Mouse (Mus musculus) adrenal gland (tissue): ENCODE results near the gene Gm10799.
"Not testable (repeated sequence)": the region's sequence is repeated elsewhere in the genome, so short reads cannot be mapped to it uniquely, and the experiment has no call there.

Source experiments
- intact Hi-C: fragments of 180-260 bp; cut with DNase I; formaldehyde crosslinking; loops from one replicate; pipeline ENCODE4 v1.15.1; 2025
- long read RNA-seq, 2 experiments: library from polyadenylated mRNA; unstranded; transcript quantifications; one replicate each; pipeline ENCODE4 v2.0.0; 2020; ENCODE audit warnings: borderline replicate concordance in 1 of 2; ENCODE audit not compliant: insufficient replicate concordance in 1 of 2

The Gm10799 gene
- long read RNA-seq, experiment 1, result 0 reads
- long read RNA-seq, experiment 2, result 0 reads

DNA sequence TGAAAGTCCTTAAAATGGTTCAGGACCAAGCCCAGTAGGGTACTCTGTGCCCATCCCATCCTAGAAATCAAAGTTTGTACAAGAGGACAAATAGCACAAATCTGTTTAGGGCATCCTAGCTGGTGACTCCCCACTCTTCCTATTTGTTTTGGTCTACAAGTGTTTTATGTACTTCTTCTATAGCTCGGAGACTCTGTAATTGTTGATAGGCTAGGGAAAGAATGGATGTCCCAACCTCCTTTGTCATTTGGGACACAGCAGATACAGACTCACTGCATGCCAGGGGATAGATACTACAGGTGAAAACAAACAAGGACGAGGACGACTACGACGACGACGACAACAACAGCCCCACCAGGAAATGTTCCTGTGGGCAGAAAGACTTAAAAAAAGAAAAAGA, at the start of gene Gm10799:
Gm10799 (minus strand) TSS at position 101 of the 400 bp plus-strand sequence.
- intact Hi-C loops, result not testable (repeated sequence)

DNA sequence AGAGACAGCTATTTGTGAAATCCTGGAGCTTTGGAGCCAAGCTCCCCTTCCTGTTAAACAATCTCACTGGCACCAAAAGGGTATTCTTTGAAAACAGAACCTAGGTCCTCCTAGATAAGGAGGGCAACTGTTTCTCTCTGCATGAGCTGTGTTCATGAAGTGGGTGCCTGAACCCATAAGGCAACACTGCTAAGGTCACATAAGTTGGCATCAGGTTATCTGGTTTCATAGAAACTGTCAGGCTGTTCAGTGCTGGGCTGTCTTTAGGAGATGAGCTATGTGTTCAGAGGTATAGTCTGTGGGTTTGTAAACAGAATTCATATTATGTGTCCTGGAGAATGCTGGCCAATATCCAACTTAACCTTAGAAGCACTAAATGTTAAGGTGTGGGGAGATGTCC, 48.8 kb upstream of the Gm10799 start:
- intact Hi-C loops, result not testable (repeated sequence)

DNA sequence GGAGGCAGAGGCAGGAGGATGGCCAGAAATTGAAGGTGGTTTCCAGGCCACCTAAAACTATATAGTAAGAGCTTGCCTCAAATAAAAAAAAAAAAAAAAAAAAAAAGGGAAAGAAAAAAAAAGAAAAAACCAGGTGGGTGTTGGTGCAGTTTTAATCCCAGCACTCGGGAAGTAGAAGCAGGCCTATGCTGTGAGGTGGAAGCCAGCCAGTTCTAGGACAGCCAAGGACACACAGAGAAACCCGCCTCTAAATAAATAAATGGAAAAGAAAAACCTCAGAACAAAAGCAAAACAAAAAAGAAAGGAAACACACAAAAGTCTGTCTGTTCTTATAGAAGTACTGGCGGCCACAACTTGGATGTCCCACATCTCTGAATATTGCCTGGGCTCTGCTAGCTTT, 46.5 kb upstream of the Gm10799 start:
- intact Hi-C loops, result no loop called here

DNA sequence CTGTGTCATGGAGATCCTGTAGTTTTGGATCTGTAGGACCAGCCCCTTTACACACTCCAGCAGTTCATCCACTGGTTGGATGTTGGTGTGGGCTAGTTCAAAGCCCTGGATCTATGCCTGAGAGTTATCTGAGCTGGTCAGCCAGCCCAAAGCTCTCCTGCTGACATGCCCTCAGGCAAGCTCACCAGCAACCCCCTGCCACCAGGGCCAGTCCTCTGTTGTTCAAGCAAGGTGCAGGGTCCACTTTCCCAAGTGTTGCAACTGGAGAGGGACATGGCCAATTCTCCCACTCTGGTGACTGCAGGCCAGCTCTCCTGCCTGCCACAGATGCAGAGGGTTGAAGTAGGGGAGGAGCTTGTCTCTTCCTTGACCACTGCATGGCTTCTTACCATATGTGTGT, 45.2 kb upstream of the Gm10799 start:
- intact Hi-C loops, result not testable (repeated sequence)

DNA sequence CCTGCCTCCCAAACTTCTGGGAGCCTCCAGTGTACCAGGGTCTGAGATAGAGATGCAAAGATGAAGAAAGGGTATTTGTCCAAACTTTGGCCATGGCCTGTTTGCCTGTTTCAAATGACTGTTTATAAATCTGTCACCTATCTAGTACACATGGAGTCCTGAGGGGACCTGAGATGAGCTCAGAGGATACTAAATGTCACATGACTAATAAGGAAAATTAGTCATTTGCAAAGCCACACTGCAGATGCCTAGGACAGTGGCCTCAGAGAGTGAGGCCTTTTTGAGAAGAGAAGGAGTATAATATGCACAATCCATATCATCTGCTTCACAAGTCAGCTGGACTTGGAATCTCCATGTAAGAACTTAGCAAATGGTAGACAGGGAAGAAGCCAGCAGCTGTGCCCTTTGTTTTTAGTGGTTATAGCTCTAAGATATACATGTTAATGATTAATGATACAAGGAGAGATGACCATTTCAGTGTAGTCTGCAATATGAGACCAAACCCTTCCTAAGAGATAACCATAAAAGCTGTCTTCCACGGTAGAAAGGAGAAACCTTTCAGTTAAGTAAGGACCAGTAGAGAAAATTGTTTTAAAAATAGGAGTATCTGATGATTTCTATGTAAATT, 42.9 kb upstream of the Gm10799 start:
- intact Hi-C loops, result not testable (repeated sequence)

DNA sequence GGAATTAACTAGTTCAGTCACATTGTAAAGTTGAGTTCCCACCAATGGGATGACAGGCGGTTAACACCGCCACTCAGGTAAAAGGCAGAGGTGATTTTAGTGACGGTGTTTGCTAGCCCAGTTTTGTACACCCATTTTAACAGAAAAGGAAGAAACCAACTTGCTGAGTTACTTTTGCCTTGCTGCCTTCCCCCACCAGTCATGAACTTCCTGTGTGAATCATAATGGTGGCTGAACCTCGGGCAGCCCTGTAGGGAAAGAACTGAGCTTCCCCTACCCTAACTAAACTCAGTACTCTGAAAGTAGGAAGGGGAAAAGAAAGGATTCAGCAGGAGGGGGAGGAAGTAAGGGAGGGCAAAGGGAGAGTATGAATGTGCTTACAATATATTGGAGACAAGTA, 41.7 kb upstream of the Gm10799 start:
- intact Hi-C loops, result no loop called here

DNA sequence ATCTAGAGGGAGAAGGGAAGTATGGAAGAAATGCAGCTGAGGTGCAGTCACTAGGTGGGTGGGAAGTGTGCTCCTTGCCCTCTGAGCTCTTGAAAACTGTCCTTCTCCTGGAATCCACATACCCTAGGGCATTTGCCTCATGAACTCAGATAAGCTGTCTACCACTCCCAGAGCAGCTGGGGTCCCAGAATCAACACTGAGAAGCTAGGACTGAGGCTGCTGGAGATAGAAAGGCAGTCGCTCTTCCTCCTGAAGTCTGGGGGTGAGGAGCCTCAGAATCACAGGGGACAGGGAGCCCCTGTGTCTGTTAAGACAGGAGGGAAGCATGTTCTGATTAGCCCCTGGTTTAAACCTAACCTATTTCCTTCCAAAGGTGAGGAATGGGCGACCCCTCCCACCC, 41.2 kb upstream of the Gm10799 start:
- intact Hi-C loops, result no loop called here

DNA sequence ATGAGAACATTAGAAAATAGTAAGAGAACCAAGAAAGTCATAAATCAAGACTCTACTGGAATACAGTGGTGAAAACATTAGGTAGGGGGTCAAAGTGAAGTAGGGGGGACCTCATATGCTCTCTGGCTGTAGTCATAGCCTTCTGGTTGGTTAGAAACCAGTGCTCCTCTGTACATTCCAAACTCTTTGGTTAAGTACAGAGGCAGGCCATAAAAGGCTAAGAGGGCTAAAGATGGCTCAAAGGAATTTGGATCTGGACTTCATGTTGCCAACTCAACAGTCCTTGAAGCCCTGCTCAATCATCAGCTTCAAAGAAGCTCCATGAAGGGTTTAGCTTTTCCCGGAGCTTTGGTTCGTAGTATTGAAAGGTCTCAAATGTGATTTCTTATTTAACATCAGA, 40.7 kb upstream of the Gm10799 start:
- intact Hi-C loops, result not testable (repeated sequence)

DNA sequence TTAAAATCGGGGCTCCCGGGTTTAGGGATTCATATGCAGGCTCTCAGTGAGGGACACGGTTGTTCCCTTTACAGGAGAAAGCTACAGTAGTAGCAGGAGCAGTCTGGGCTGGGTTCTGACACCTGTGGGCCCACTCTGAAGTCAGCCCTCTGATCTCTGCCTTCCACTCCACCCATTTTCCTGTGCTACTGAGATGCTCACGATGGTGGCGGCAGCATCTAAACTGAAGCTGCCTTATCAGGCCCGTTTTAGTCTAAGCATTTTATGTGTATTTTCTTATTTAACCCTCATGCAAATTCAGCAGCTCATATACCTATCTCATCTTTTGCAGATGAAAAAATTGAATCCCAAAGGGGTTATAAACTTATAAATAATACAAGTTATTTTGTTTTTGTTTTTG, 36.5 kb upstream of the Gm10799 start:
- intact Hi-C loops, result no loop called here

DNA sequence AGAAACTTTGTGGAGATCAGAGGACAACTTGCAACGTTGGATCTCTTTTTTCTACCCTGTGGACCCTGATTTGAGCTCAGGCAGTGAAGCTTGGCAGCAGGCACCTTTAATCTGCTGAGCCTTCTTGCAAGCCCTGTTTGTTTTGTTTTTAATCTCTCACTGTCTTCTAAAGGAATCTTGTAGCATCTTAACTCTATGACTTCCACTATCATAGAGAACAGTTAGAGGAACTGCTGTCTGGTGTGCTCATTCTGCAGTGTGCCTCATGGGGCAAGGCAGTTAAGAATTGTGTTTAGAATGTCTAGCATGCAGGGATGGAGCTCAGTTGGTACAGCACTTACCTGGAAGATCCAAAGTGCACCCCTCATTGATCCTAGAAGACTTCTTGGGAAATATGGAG, 31.6 kb upstream of the Gm10799 start:
- intact Hi-C loops, result no loop called here

DNA sequence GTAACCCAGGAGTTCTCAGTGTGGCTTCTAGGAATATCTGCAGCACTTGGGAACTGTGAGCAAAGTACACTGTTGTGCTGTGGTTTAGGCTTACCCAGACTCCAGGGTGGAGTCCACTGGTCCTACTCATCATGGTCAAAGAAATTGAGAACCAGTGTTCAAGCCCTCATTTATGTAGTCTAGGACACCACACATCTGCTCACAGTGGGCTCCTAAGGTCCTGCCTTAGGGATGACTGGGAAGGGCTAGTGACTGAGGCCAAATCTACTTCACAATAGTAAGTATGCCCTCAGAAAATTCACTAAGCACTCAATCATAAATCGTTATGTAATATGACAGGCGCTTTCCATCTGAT, 30.9 kb upstream of the Gm10799 start:
- intact Hi-C loops, result no loop called here

DNA sequence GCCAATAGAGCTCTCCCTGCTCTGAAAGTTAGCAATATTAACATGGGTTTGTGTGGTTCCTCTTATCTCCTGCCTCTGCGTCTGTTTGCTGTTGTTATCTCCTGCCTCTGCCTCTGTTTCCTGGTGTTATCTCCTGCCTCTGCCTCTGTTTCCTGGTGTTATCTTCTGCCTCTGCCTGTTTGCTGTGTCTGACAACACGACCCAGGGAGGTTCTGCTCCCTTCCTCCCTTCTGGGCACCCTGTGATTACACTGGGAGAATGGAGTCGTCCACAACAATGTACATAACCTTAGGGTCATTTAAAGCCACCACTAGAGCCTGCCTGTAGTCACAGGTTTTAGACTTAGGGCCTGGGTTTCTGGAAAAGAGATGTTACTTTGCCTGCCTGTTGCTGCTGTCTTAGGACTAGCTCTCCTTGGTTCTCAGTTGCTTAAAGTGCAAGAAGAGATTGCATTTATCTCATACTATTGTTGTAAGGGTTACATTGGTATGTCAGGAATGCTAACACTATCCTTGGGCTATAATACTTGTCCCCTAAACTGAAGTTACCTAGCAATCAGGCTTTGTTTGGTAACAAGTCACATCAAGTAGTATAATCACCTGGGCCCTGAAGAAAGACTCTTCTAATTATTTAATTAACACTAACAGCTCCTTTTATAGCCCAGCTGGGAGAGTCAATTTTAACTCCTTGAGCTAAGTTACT, 30.3 kb upstream of the Gm10799 start:
- intact Hi-C loops, result no loop called here

DNA sequence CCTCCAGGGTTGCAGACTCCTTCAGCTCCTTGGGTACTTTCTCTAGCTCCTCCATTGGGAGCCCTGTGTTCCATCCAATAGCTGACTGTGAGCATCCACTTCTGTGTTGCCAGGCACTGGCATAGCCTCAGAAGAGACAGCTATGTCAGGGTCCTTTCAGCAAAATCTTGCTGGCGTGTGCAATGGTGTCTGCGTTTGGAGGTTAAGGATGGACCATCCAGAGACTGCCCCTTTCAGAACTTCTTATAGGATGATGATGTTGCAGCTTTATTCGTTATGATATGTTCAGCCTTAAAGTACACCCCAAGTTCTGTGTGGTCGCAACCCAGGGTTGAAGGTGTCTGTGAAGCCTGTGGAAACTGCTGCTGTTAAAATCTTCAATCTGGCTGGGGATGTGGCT, 29.0 kb upstream of the Gm10799 start:
- intact Hi-C loops, result not testable (repeated sequence)

DNA sequence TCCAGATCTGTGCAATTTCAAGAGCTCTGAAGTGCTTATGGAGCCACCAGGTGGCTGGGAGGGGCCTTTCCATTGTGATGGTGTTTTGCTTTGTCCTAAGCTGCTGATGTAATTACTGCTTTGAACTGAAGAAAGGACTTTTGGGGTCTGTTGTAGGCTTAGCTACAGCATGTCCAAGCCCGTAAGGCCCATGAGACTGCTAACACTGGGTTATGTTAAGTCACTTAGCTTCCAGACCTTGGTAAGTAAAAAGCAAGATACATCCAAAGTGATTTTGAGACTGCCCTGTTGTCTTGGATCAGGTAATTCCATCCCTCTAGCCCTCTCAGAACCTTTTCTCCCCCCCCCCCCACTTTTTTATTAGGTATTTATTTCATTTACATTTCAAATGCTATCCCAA, 28.4 kb upstream of the Gm10799 start:
- intact Hi-C loops, result not testable (repeated sequence)

DNA sequence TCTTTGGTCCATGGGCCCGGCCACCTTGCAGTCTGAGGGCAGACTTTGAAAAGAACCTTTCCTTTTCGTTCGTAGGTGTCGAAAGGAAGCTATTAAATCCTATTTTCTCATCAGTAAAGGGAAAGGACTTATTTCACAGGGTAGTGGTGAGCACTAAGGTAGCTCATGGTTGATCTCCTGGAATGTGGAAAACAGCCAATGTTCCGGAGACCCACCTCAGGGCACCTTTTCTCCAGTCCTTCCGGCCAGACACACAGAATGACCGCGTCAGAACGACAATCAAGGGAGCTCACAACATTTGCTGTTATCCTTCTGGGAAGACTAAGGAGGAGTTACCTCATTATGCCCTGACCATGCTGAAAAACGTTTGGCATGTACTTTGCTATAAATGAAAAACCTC, 27.9 kb upstream of the Gm10799 start:
- intact Hi-C loops, result no loop called here

DNA sequence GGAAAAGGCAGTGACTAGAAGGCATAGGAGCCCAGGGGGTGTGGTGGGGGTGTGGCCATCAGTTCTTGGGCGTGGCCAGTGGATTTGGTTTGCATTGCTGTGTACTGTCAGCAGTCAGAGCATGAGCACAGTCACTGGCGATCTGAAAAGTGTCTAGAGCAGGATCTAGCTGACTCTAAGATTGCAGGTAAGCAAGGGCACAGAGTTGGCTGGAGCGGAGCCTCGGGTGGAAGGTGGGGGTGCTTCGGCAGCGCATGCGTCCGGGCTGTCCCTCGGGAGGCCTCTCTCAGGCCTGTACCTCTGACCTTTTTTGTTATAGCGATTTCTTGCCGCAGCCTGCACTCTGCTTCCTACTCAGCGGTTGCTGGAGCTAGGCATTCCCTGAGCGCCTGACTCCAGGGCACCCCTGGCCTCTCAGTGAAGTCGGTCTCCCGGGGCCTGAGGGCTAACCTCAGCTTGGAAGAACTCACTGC, 27.4 kb upstream of the Gm10799 start, which contains the start of gene Cd59a:
Cd59a (plus strand) TSS at position 61 of the 473 bp plus-strand sequence.
- intact Hi-C loops, result no loop called here

DNA sequence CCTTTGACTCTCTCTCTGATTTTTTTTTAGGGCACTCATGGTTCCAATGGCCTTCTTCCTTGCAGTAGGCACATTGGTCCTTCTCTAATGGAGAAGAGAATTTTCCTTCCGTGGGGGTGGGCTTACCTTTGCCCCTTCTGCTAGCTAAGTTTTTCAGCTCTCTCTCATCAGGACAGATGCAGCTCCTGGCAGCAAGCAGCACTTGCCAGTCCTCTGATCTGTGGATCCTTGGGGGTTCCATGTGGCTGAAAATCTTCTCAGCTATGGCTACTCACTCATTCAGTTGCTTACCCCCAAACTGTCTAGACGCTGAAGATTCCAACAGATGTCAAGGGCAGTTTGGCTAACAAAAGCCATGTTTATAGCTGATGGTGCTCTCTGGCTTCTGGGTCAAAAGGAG, 25.0 kb upstream of the Gm10799 start:
- intact Hi-C loops, result no loop called here

DNA sequence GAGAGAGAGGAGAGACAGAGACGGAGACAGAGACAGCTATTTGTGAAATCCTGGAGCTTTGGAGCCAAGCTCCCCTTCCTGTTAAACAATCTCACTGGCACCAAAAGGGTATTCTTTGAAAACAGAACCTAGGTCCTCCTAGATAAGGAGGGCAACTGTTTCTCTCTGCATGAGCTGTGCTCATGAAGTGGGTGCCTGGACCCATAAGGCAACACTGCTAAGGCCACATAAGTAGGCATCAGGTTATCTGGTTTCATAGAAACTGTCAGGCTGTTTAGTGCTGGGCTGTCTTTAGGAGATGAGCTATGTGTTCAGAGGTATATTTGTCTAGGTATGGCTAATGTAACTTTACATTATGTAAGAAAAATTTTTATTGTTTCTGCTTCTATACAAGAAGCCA, 19.2 kb upstream of the Gm10799 start:
- intact Hi-C loops, result not testable (repeated sequence)

DNA sequence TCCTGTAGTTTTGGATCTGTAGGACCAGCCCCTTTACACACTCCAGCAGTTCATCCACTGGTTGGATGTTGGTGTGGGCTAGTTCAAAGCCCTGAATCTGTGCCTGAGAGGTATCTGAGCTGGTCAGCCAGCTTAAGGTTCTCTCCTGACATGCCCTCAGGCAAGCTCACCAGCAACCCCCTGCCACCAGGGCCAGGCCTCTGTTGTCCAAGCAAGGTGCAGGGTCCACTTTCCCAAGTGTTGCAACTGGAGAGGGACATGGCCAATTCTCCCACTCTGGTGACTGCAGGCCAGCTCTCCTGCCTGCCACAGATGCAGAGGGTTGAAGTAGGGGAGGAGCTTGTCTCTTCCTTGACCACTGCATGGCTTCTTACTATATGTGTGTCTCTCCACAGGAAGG, 15.7 kb upstream of the Gm10799 start:
- intact Hi-C loops, result not testable (repeated sequence)

DNA sequence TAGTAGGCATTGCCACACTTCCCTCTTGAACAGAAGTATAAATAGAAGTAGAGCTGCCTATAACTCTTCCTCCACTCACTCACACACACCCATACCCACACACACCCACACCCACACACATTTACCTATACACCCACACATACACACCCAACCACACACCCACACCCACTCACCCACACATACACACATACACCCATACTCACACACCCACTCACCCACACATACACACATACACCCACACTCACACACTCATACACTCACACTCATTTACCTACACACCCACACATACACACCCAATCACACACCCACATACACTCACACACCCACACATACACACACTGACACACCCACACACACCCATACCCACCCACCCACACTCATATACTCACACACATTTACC, 14.1 kb upstream of the Gm10799 start:
- intact Hi-C loops, result no loop called here

DNA sequence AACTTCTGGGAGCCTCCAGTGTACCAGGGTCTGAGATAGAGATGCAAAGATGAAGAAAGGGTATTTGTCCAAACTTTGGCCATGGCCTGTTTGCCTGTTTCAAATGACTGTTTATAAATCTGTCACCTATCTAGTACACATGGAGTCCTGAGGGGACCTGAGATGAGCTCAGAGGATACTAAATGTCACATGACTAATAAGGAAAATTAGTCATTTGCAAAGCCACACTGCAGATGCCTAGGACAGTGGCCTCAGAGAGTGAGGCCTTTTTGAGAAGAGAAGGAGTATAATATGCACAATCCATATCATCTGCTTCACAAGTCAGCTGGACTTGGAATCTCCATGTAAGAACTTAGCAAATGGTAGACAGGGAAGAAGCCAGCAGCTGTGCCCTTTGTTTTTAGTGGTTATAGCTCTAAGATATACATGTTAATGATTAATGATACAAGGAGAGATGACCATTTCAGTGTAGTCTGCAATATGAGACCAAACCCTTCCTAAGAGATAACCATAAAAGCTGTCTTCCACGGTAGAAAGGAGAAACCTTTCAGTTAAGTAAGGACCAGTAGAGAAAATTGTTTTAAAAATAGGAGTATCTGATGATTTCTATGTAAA, 13.2 kb upstream of the Gm10799 start:
- intact Hi-C loops, result not testable (repeated sequence)

DNA sequence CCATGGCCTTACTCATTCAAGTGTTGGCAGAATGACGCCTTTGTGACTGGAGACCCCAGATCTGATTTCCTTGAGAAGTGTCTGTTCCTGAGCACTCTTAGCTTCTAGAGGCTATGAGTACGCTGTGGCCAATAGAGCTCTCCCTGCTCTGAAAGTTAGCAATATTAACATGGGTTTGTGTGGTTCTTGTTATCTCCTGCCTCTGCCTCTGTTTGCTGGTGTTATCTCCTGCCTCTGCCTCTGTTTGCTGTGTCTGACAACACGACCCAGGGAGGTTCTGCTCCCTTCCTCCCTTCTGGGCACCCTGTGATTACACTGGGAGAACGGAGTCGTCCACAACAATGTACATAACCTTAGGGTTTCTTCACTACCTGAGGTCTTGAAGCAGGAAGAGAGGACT, 9.9 kb upstream of the Gm10799 start:
- intact Hi-C loops, result not testable (repeated sequence)
